Mouse (Mus musculus) heart, postnatal 14 days (tissue): ENCODE results near the gene Atp8a2. TPM values are rescaled to one million over a fixed set of nuclear protein-coding genes. Genes with fewer than 3 reads are reported as not detected.

Source experiments
- DNase-seq, 2 experiments: peaks; one replicate each; pipeline ENCODE4 v3.0.0; 2021 to 2022
- intact Hi-C: fragments of 180-260 bp; cut with DNase I; formaldehyde crosslinking; loops from one replicate; pipeline ENCODE4 v1.15.1; 2025
- long read RNA-seq, 2 experiments: library from polyadenylated mRNA; stranded (forward); transcript quantifications; one replicate each; pipeline ENCODE4 v2.0.0; 2021
- total RNA-seq, 2 experiments: library from RNA; stranded (reverse); gene quantifications; 2 replicates each; pipeline ENCODE4 v1.2.3; 2021

Atp8a2 gene
- 1 to 10 TPM; 4.2 to 5.6 TPM for total RNA-seq
- long read RNA-seq, experiment 1, partial matches to known transcripts: 1 of 4 reads
- long read RNA-seq, experiment 1, other reads (novel, unspliced or antisense): 3 of 4 reads
- long read RNA-seq, experiment 2, partial matches to known transcripts: 0 of 1 reads
- long read RNA-seq, experiment 2, other reads (novel, unspliced or antisense): 1 of 1 reads

DNA sequence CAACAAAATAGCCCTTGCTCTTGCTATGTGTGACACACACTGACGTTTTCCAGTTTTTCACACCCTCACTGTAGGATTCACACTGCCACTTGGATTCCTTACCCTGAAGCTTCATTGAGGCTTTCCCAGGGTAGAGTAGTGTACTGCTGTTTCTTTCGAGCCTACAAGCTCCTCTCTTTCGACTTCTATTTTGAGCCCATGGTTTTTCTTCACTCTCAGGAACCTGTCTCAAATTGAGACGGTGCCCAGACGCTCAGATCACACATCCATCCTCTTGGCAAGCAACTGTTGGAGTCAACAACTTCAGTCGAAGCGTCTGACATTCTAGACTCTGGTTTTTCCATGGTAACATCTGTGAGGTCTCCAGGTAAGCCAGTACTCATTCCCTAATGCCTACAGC is at the start of gene Atp8a2:
Gene Atp8a2, minus strand, starts transcription at position 296 of the 400 bp plus-strand sequence.
- intact Hi-C loops: no loop called here
- DNase-seq: no peak

GRCm38 (mm10) chr14:60238551-60238950 is 41.6 kb upstream of the Atp8a2 start:
- DNase-seq: no peak

DNA sequence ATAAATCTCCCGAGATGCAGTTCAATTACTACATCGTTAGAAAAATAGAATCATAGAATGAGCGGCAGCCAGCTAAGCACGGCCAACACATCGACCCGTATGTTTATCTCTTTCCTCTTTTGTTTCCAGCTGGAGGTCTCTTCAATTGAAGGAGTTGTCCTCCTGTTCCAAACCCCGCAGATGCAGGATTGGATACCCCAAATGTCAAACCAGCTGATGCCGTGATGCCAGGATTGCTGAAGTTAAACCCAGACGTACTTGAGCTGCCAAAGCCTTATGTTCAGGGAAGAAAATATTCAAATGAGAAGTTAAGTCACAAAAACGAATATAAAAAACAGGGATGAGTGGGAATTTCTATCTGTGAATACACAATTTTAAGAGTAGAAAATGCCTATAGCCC is 22.9 kb upstream of the Atp8a2 start:
- intact Hi-C loops: no loop called here
- DNase-seq: no peak

More at GRCm38 (mm10) chr14:60238551-60238950, 41.6 kb upstream of the Atp8a2 start:
- intact Hi-C loops: no loop called here

GRCm38 (mm10) chr14:60217616-60218015 is 20.6 kb upstream of the Atp8a2 start:
- DNase-seq: no peak
- intact Hi-C loops: no loop called here

DNA sequence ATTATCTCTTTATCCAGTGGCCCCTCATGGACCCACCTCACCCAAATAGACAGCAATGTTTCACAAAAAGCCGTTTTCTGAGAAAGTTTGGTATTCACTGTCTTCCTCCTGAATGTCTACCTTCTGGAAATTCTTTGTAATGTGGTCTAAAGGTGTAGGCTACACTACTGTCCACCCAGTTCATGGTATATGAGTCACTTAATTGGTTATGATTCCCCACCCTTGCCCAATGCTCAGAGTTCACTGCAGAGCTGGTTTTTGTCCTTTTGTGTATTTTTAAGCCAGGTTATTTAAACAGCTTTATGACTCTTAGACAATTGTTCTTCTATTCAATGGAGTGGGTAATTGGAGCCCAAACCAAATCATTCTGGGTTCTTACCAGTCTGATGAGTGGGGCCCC is 19.1 kb upstream of the Atp8a2 start:
- intact Hi-C loops: no loop called here
- no peak for DNase-seq

DNA sequence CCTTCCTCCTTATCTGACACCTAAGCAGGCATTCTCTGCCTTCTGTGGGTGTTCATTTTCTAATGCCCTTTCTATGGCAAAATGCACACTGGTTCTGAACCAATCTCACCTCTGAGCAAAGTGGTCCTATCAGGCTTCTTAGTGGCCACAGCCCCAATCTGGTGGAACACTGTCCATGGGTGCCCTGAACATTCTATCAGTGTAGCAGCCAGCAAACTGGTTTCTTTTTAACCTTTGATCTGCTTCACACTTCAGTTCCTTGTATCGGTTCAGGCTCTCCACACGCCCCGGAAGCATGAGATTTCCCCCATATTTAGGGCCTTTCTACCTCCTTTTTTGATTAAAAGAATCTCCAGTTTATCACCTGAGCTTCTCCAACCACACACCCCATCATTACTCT is 18.0 kb upstream of the Atp8a2 start:
- intact Hi-C loops: no loop called here
- no peak for DNase-seq

DNA sequence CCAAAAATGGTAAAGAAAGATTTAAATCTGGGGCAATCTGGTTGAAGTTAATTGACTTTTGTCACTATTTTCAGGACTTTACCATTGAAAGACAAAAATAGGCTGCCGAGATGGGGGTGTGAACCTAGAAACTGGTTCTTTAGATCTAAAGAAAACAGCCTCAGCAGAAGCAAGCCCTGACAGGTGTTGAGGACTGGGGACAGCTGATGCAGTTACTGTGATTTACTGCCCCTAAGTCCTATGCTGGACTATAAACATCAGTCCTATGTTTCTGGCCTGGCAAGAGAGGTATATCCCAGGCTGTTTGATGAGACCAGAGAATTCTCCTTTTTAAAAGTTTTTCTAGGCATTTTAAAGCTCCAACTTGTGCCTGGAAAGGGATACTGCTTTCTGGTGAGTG is 17.1 kb upstream of the Atp8a2 start:
- intact Hi-C loops: no loop called here
- DNase-seq: no peak

DNA sequence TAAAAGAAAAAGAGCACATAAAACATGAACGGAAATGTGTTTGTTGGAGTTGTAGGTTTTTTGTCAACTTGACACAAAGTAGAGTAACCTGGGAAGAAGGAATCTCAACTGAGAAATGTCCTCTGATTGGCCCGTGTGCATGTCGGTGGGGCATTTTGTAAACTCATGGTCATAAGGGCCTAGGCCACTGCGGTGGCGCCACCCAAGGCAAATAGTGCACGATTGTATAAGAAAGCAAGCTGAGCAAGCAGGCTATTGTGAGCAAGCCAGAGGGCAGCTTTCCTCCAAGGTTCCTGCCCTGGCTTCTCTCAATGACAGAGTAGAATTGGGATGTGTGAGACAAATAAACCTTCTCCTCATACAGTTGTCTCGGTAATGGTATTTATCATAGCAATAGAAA is 12.2 kb upstream of the Atp8a2 start:
- intact Hi-C loops: no loop called here
- no peak for DNase-seq

DNA sequence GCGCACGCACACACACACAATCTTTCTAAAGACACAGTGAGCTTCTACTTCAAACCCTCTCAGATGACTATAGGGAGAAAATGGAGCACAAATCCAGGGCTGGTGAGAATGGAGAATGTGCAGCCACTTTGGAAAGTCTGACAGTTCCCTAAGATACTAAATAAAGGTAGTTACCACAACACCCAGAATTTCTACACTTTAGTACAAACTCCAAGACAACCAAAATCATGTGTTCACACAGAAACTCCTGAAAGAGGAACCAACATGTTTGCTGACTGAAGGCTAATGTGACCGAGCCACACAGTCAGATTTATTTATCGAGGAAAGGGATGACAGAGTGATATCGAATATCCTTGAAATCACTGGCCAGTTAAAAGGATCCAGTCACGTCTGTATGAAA is 8.0 kb upstream of the Atp8a2 start:
- intact Hi-C loops: no loop called here
- no peak for DNase-seq

GRCm38 (mm10) chr14:60195999-60196398 is 980 bp downstream of the Atp8a2 start:
- DNase-seq: no peak

GRCm38 (mm10) chr14:60194606-60195005 is 2.4 kb downstream of the Atp8a2 start:
- intact Hi-C loops: no loop called here
- DNase-seq: no peak

More at GRCm38 (mm10) chr14:60195999-60196398, 980 bp downstream of the Atp8a2 start:
- intact Hi-C loops: no loop called here

GRCm38 (mm10) chr14:60189771-60190170 is 7.2 kb downstream of the Atp8a2 start:
- intact Hi-C loops: no loop called here
- DNase-seq: peak in 1 of 2 experiments; percentile 9

- no peak for DNase-seq
- intact Hi-C loops: no loop called here
Observed at GRCm38 (mm10) chr14:60188201-60188825, 8.7 kb downstream of the Atp8a2 start.

- intact Hi-C loops: no loop called here
- DNase-seq: no peak
Observed at GRCm38 (mm10) chr14:60181306-60181705, 15.7 kb downstream of the Atp8a2 start.

GRCm38 (mm10) chr14:60178571-60178955 is 18.4 kb downstream of the Atp8a2 start:
- no peak for DNase-seq
- intact Hi-C loops: no loop called here

- intact Hi-C loops: no loop called here
Observed at GRCm38 (mm10) chr14:60177614-60178570, 19.1 kb downstream of the Atp8a2 start.

DNA sequence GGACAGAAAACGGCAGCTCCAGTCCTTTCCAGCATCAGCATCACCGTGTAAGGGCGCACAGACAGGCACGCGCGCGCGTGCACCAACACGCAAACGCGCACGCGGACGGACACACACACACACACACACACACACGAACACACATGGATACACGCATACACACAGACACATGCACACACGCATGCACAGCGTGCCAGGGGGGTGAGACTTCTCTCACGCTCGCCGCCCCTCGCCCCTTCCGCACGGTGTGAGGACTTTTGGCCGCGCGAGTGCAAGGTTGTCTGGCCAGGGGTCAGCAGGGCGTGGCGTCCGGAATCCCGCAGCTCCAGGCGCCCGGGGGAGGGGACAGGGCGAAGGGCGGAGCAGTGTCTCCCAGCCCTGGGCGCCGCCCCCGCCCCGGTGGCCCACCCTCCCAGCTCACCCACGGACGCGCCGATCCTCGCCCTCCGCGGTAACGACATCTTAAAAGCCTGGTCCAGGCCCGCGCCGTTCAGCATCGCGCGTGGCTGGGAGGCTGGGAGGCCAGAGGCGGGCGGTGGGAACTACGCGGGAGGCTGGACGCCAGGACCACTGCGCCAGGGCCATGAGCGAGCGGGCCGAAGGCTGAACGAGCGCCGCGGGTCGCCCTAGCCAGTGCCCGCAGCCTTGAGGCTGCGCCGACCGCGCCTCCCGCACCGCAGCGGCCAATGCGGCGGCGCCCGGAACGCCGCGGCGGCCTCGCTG is 19.9 kb downstream of the Atp8a2 start:
- DNase-seq: peak; percentile 48 to 49
- intact Hi-C loops: no loop called here

More at GRCm38 (mm10) chr14:60177614-60178570, 19.1 kb downstream of the Atp8a2 start:
- peak in 1 of 2 experiments; percentile 18 for DNase-seq

- intact Hi-C loops: no loop called here
- DNase-seq: no peak
Observed at GRCm38 (mm10) chr14:60176469-60176890, 20.5 kb downstream of the Atp8a2 start.

DNA sequence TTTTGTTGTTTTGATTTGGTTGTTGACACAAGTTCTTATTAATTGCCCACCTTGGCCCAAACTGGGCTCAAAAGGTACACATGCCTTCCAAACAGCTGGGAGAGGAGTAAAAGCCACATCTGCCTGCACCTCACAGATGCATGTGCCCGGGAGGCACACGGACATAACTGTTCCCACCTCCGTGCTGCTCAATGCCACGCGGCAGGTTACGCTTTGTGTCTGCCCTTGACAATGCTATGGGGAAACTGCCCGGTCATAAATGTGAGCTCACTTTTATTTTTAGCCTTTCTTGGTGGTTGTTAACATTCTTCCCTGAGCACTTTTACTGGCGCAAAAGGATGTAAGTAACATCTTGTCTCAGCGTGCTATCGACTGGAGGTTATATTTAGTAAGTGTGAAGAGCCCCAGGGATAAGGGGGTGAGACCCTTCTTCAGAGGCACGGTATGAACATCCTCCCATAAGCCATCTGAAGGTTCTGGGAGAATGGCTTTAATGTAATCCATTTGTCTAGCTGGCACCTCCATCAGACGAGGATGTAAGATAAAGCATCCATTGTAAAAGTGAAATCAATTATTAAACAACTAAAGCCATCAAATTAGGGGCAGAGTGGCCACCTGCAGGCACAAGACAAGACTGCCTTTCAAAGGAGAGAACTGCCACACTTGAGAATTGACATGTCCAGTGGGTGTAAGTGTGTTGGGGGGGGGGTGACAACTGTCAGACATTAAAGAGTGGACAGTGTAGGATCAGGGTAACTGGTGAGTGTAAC is 24.5 kb downstream of the Atp8a2 start:
- intact Hi-C loops: no loop called here
- DNase-seq: no peak
